Mouse (Mus musculus) olfactory bulb, adult 2 months (tissue): Measurements from ENCODE around the gene Rfx4.

Experiments used
- CTCF ChIP-seq: fragments of 200-500 bp; IDR thresholded peaks from 2 replicates; pipeline ENCODE4 v1.5.1; 2012; ENCODE audit warnings: low read depth, mild to moderate bottlenecking, low read length, moderate library complexity; ENCODE audit not compliant: insufficient read depth
- POLR2A ChIP-seq: fragments of 200-500 bp; IDR thresholded peaks from 2 replicates; pipeline ENCODE4 v1.6.1; 2012; ENCODE audit warnings: mild to moderate bottlenecking, low read depth, low read length, moderate library complexity; ENCODE audit not compliant: insufficient read depth

DNA sequence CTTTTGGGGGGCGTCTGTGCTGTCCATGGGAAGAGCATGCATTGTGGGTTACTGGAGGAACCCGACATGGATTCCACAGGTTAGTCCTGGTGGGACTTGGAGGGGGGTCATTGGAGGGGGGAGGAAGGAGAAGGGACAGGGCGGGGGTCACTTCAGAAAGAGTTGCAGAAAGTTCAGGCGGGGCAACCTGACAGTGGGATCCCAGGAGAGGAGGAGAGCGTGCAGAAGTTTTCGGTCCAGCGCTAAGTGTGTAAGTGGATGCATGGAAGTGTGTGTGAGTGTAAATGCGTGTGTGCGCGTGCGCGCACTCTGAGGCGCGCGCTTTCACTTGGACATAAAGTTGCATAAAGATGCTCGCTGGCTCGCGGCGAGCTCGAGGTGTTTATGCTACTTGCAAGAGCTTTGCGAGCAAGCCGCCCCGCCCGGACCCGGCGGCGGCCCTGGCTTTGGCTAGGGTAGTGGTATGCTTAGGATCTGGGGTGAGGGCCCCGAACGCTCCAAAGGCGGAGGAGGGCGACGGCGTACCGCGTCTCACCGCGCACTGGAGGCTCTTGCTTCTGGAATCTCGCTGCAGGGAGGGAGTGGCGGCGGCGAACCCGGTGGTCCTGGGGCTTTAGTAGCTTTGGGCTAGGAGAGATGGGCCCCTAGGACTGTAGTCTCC is 703 bp downstream of the Rfx4 start:
- TF ChIP-seq POLR2A (no peak), CTCF (no peak)
